Mouse (Mus musculus) bone marrow, adult 2 months (tissue): ENCODE results near the gene Tnfsf13b.

Source experiments
- CTCF ChIP-seq: fragments of 200-500 bp; IDR thresholded peaks from 2 replicates; pipeline ENCODE4 v1.5.1; 2011; ENCODE audit warnings: low read length, control low read depth; ENCODE audit not compliant: control insufficient read depth, insufficient read depth
- POLR2A ChIP-seq: fragments of 200-500 bp; IDR thresholded peaks from 2 replicates; pipeline ENCODE4 v1.6.1; 2011; ENCODE audit warnings: low read depth, mild to moderate bottlenecking, control low read depth, low read length, borderline replicate concordance; ENCODE audit not compliant: control insufficient read depth

DNA sequence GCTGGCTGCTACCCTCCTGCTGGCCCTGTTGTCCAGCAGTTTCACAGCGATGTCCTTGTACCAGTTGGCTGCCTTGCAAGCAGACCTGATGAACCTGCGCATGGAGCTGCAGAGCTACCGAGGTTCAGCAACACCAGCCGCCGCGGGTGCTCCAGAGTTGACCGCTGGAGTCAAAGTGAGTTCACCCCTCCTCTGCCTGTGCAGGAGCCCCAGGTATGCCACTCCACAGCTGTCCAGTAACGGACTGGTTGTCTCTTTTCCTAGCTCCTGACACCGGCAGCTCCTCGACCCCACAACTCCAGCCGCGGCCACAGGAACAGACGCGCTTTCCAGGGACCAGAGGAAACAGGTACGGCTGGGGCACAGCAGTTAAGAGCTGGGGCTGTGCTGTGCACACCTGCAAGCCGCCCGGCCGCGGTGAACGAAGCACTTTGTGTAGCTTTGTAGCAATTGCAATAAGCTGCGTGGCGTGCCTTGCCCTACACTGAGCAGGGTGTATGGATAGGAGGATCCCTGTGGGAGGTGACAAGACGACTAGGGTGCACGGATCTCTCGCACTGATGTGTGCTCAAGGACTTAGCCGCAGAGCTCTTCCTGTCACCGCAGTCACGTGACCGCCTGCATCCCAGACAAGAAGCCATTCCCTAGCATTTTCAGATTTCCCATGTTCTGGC lies 856 bp downstream of the Tnfsf13b start:
- TF ChIP-seq CTCF: no peak
- no peak for TF ChIP-seq POLR2A
